Mouse (Mus musculus): ENCODE data around the gene Zc3h12a. TPM values are rescaled to one million over a fixed set of nuclear protein-coding genes. Genes with fewer than 3 reads are reported as not detected.

The Zc3h12a gene
- polyA plus RNA-seq, 1 experiment = 36.7 TPM

DNA sequence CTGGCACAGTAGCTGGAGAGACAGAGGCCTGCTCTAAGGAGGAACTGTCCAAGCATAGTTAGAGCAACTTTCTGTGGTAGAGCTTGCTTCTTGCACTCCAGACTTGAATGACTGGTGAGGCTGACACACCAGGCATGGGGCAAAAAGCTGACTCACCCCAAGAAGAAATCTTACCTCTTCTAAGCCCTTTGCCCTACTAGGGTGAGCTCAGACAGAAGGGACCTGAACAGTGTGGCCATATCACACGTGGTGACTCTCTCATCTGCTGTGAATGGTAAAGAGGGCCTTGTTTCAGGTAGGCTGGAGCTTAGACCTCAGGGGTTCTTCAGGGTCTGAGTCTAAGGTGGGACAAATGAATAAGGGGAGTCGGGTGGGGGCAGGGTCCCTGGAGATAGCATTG is 30.4 kb upstream of the Zc3h12a start:
- 48% methylated on average over 2 of the region's 2 CpGs for WGBS
- peak overlapping the region; percentile 39; the same call in 1 of the 2 replicates for H3K27ac ChIP-seq (ENCODE audit: insufficient read depth, low read depth, low read length)
- peaks cover 16% of the 10 kb centered on the region for H3K4me1 ChIP-seq (ENCODE audit: control insufficient read depth, insufficient read depth, insufficient read length, low read length)
- no peaks in the 10 kb centered on the region for H3K27me3 ChIP-seq (ENCODE audit: control insufficient read depth, insufficient read depth, low read length)
- TF ChIP-seq CTCF (IDR thresholded peaks at IDR 0.05; ENCODE audit: extremely low read depth, insufficient read length, insufficient replicate concordance, low read depth, low read length) = no peak
- no peak for TF ChIP-seq POLR2A (IDR thresholded peaks at IDR 0.05; ENCODE audit: low read depth, low read length)
- no peaks in the 10 kb centered on the region for H3K36me3 ChIP-seq (ENCODE audit: control insufficient read depth, insufficient read depth, low read length)
- no peak overlapping the region for H3K4me3 ChIP-seq (ENCODE audit: low read depth, low read length)

DNA sequence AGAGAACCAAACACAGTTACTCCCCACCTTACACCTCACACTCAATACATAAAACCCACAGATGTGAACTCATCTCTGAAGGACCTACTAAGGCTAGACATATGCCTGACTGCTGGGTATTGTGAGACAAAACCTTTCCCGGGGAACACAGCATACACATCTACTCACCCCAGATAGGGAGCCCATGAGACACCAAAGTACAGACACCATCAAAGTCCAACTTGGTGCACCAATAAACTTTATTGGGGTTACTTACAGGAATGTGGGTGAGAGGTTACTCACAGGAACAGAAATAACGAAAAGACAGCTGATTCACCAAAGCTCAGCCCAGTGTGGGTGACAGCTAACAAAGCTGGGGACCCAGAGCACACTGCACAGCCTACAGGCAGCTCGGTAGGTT is 29.7 kb upstream of the Zc3h12a start:
- 24% methylated on average over 3 of the region's 3 CpGs for WGBS
- TF ChIP-seq CTCF (IDR thresholded peaks at IDR 0.05; ENCODE audit: extremely low read depth, insufficient read length, insufficient replicate concordance, low read depth, low read length) = no peak
- no peak for TF ChIP-seq POLR2A (IDR thresholded peaks at IDR 0.05; ENCODE audit: low read depth, low read length)
- Histone ChIP-seq H3K36me3 (ENCODE audit: control insufficient read depth, insufficient read depth, low read length) (no peaks in the 10 kb centered on the region), H3K4me3 (ENCODE audit: low read depth, low read length) (no peak overlapping the region), H3K27me3 (ENCODE audit: control insufficient read depth, insufficient read depth, low read length) (no peaks in the 10 kb centered on the region), H3K27ac (ENCODE audit: insufficient read depth, low read depth, low read length) (peak overlapping the region; percentile 39; the same call in 1 of the 2 replicates), H3K4me1 (ENCODE audit: control insufficient read depth, insufficient read depth, insufficient read length, low read length) (peaks cover 16% of the 10 kb centered on the region)

DNA sequence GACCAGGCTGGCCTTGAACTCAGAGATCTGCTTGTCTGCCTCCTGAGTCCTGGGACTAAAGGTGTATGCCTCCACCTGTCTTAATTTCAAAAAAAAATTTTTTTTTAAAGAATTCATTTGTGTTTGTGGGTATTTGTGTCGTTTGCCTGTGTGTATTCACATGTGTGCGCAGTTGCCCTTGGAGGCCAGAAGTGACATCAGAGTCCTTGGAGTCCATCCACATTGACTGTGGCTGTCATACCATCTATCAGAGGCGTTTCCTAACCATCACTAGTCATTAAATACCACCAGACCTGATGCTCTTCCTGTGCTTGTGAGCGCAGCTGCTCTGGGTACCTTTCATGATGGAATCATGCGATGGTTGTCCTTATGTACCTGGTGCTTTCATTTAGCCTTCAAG is 28.0 kb upstream of the Zc3h12a start:
- Histone ChIP-seq H3K4me3 (ENCODE audit: low read depth, low read length) (no peak overlapping the region), H3K27ac (ENCODE audit: insufficient read depth, low read depth, low read length) (no peak overlapping the region), H3K36me3 (ENCODE audit: control insufficient read depth, insufficient read depth, low read length) (no peaks in the 10 kb centered on the region), H3K27me3 (ENCODE audit: control insufficient read depth, insufficient read depth, low read length) (no peaks in the 10 kb centered on the region), H3K4me1 (ENCODE audit: control insufficient read depth, insufficient read depth, insufficient read length, low read length) (peaks cover 16% of the 10 kb centered on the region)
- 80% methylated on average over 5 of the region's 5 CpGs for WGBS
- TF ChIP-seq POLR2A (IDR thresholded peaks at IDR 0.05; ENCODE audit: low read depth, low read length) (no peak), CTCF (IDR thresholded peaks at IDR 0.05; ENCODE audit: extremely low read depth, insufficient read length, insufficient replicate concordance, low read depth, low read length) (no peak)

DNA sequence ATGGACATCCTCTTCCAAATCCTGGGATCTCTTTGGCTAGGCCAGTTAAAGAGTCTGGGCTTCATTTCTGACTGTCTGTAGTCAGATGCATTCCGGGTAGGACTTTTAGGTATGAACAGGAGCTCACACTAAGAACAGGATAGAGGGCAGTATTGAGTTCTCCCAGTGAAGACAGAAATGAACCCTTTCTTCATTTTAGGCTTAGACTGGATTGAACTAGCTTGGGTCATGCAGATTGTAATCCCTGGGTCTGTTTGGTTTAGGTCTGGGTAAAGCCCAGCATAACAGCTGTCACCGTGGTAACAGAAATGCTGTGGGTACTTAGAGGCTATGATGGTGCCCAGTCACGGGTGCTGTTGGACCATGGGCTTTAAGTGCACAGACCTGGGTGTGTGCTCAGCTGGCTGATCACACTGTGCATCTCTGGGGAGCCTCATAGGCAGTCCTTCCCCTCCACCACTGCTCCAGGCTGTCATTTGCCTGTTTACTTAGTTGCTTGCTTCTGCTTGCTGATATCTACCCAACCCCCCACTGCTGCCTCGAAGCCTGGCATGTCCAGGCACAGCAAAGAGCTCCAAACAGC is 26.1 kb upstream of the Zc3h12a start:
- WGBS = 50% methylated on average over 4 of the region's 4 CpGs
- Histone ChIP-seq H3K27me3 (ENCODE audit: control insufficient read depth, insufficient read depth, low read length) (no peaks in the 10 kb centered on the region), H3K4me1 (ENCODE audit: control insufficient read depth, insufficient read depth, insufficient read length, low read length) (peaks cover 14% of the 10 kb centered on the region), H3K4me3 (ENCODE audit: low read depth, low read length) (no peak overlapping the region), H3K27ac (ENCODE audit: insufficient read depth, low read depth, low read length) (no peak overlapping the region), H3K36me3 (ENCODE audit: control insufficient read depth, insufficient read depth, low read length) (no peaks in the 10 kb centered on the region)
- no peak for TF ChIP-seq POLR2A (IDR thresholded peaks at IDR 0.05; ENCODE audit: low read depth, low read length)
- TF ChIP-seq CTCF (IDR thresholded peaks at IDR 0.05; ENCODE audit: extremely low read depth, insufficient read length, insufficient replicate concordance, low read depth, low read length) = no peak

DNA sequence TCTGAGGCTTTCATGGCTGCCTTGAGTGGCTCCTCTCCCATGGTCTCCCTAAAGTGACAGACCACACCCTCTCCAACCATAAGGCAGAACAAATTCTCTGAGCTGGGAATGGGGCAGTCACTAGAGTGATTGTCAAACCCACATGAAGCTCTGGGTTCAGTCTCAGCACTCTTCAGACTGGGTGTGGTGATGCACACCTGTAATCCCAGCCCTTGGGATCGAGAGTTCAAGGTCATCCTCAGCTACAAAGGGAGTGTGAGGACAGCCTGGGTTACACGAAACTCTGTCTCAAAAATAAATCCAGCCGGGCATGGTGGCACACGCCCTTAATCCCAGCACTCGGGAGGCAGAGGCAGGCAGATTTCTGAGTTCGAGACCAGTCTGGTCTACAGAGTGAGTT is 24.8 kb upstream of the Zc3h12a start:
- H3K4me3 ChIP-seq (ENCODE audit: low read depth, low read length) = no peak overlapping the region
- peaks cover 4% of the 10 kb centered on the region for H3K4me1 ChIP-seq (ENCODE audit: control insufficient read depth, insufficient read depth, insufficient read length, low read length)
- H3K36me3 ChIP-seq (ENCODE audit: control insufficient read depth, insufficient read depth, low read length) = no peaks in the 10 kb centered on the region
- H3K27me3 ChIP-seq (ENCODE audit: control insufficient read depth, insufficient read depth, low read length) = no peaks in the 10 kb centered on the region
- TF ChIP-seq CTCF (IDR thresholded peaks at IDR 0.05; ENCODE audit: extremely low read depth, insufficient read length, insufficient replicate concordance, low read depth, low read length) (no peak), POLR2A (IDR thresholded peaks at IDR 0.05; ENCODE audit: low read depth, low read length) (no peak)
- 81% methylated on average over 6 of the region's 6 CpGs for WGBS
- H3K27ac ChIP-seq (ENCODE audit: insufficient read depth, low read depth, low read length) = no peak overlapping the region

DNA sequence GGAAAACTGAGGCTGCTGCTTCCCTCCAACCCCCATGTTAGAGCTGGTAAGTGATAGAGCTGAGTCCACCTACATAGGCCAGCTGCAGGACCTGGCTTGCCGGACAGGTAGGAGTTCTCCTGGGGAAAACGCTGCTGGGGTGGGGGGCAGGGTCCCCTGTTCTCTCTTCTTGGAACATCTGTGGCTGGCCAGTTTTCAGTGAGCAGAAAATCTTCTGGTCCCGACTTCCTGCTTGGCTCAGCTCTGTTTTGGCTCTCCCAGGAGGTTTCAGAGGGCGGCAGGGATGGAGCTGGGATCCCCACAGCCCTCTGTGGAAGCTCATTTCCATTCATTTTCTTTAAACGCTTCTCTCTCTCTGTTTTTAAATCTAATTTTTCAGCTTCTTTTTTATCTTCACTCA is 21.8 kb upstream of the Zc3h12a start:
- WGBS = 46% methylated on average over 5 of the region's 5 CpGs
- H3K36me3 ChIP-seq (ENCODE audit: control insufficient read depth, insufficient read depth, low read length) = no peaks in the 10 kb centered on the region
- H3K27ac ChIP-seq (ENCODE audit: insufficient read depth, low read depth, low read length) = no peak overlapping the region
- TF ChIP-seq POLR2A (IDR thresholded peaks at IDR 0.05; ENCODE audit: low read depth, low read length) (no peak), CTCF (IDR thresholded peaks at IDR 0.05; ENCODE audit: extremely low read depth, insufficient read length, insufficient replicate concordance, low read depth, low read length) (no peak)
- no peak overlapping the region for H3K4me3 ChIP-seq (ENCODE audit: low read depth, low read length)
- peaks cover 2% of the 10 kb centered on the region for H3K4me1 ChIP-seq (ENCODE audit: control insufficient read depth, insufficient read depth, insufficient read length, low read length)
- no peaks in the 10 kb centered on the region for H3K27me3 ChIP-seq (ENCODE audit: control insufficient read depth, insufficient read depth, low read length)

DNA sequence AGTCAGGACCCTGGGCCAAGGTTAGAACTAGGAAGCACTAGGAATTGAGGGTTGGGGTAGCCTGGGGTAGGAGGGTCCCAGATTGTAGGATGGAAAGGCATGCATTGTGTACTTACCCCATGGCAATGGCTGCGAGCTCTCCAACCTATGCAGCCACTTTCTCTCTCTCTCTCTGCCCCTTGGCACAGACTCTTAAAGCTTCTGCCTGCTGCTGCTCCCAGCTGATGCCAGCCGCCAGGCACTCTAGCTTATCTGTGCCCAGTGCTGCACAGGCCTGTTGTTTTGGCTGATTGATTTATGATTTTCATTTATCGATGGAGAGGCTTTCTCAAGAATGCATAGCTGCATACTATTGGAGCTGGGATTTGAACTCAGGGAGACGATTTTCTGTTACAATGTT is 20.3 kb upstream of the Zc3h12a start:
- Histone ChIP-seq H3K4me1 (ENCODE audit: control insufficient read depth, insufficient read depth, insufficient read length, low read length) (peaks cover 2% of the 10 kb centered on the region), H3K36me3 (ENCODE audit: control insufficient read depth, insufficient read depth, low read length) (no peaks in the 10 kb centered on the region), H3K4me3 (ENCODE audit: low read depth, low read length) (no peak overlapping the region), H3K27ac (ENCODE audit: insufficient read depth, low read depth, low read length) (no peak overlapping the region), H3K27me3 (ENCODE audit: control insufficient read depth, insufficient read depth, low read length) (no peaks in the 10 kb centered on the region)
- 71% methylated on average over 4 of the region's 4 CpGs for WGBS
- no peak for TF ChIP-seq POLR2A (IDR thresholded peaks at IDR 0.05; ENCODE audit: low read depth, low read length)
- TF ChIP-seq CTCF (IDR thresholded peaks at IDR 0.05; ENCODE audit: extremely low read depth, insufficient read length, insufficient replicate concordance, low read depth, low read length) = no peak

All from small intestine, adult 2 months (tissue).